Mouse (Mus musculus) neutrophil, adult 5-6 weeks (primary cell): ENCODE data around the gene Itgb1. TPM values are rescaled to one million over a fixed set of nuclear protein-coding genes. Genes with fewer than 3 reads are reported as not detected.

Experiments
- ATAC-seq: fragments of 151-379, 151-347 bp; 2 replicates; pipeline ENCODE4 v1.8.0; 2017; ENCODE audit warnings: mild to moderate bottlenecking, moderate TSS enrichment; ENCODE audit not compliant: insufficient number of reproducible peaks, poor library complexity, low FRiP score, severe bottlenecking; ENCODE audit errors: extremely low read depth
- total RNA-seq: library from RNA; stranded (forward); fragments of 200-1000 nt; gene quantifications from 2 replicates; pipeline ENCODE4 v1.2.3, GENCODE M21; 2017

Gene Itgb1
- 67.6 and 73.8 TPM in 2 replicates for total RNA-seq

DNA sequence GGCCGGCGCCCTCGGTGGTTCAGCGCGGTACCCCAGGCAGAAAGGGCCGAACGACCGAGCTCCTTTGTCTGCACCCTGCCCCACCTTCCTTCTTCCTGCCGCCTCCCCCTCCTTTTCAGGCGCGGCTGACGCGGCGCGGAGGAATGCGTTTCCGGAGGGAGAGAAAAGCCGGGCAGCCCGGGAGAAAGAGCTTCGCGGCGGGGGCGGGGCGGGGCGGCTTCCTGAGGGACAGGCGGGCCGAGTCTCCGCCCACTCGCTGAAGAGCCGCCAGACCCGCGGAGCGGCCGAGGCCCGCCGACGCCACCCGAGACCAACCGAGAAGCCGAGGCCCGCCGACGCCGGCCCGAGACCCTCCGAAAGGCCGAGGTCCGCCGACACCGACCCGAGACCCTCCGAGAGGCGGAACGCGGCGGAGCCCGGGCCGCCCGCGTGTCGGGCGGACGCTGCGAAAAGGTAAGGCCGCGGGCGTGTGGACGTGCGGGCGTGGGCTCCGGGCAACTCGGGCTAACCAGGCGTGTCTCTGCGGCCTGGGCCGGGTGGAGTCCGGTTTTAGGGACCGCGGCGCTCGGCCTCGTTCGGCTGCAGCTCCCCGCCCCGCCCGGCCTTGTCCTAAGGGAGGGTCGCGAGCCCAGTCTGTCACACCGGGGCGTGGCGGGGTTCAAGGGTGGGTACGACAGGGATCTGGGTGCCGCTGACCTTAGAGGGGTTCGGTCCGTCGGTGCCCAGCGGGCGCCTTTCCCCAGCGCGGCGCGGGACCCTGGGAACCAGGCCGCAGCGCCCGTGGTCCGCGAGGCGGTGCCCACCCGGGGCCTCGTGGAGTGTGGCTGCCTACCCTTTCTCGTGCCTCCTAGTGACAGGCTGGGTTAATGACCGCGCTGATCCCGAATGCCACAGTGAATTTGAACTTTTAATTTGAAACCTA lies at the start of gene Itgb1:
TSS of gene Itgb1 (plus strand) at position 148 of the 922 bp plus-strand sequence.
- ATAC-seq, result peak; percentile 57

DNA sequence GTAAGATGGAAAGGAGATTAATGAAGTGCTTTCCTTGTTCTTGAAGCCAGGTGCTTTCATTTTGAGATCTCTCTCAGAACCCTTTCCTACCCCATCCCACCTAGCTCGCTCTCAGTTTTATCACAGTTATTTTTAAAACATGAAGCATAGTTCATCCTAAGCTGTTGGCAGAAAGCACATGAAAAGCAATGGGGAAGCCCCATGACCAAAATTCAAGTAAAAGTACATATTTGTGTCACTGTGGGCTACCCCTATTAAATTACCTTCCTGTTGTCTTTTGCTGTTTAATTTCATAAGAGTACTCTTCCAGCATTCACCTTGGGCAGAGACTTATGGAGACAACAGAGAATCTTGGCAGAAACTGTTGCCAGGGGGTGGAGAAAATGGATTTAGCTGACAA lies 42.4 kb upstream of the Itgb1 start:
- ATAC-seq, result no peak

DNA sequence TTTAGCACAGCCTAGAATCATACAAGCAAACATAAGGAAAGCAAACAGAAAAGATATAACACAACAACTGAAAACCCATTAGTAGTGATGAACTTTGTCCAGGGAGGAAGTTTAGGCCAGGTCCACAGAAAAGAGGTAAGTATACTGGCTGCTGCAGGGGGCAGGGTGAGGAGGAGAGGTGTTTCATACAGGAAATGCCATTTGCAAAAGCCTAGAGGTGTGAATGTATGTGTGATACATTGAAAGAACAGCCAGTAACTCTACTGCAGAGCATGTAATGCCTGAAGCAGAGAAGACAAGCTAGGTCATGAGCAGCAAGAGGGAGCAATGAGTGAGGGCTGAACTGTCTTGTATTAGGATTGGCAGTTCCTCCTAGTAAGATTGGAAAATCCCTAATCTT lies 40.0 kb upstream of the Itgb1 start:
- no peak for ATAC-seq

DNA sequence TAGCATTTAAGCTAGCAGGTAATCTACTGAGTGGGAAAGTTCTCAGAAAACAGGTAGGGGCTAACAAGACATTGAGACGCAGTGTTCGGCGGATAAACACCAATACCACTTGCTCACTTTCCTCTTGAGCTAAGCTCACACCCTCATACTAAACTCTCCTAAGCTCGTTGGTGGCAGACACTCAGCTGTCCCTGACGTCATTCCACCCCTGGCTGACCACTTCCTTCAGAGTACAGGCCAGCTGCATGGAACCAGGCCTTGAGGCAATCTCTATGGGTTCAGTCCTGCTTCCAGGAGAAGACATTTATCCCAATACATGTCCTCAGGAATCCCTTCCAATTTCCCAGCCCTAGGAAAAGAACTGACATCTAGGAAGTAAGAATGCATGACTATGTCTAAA lies 39.0 kb upstream of the Itgb1 start:
- no peak for ATAC-seq

DNA sequence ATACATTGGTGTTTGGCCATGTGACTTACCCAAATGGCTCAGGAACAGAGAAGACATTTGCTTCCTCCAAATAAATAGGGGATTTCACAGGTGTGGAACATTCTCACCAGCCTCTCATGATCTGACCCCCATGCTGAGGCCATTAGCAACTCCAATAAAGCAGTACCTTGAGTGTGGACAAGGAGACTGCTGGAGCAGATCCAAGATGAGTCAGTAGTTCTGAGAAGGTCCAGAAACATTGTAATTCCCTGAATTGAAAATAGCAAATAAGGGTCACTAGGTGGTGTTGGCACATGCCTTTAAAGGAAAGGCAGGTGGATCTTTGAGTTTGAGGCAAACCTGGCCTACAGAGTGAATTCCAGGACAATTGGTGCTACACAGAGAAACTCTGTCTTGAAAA lies 37.4 kb upstream of the Itgb1 start:
- ATAC-seq, result no peak

DNA sequence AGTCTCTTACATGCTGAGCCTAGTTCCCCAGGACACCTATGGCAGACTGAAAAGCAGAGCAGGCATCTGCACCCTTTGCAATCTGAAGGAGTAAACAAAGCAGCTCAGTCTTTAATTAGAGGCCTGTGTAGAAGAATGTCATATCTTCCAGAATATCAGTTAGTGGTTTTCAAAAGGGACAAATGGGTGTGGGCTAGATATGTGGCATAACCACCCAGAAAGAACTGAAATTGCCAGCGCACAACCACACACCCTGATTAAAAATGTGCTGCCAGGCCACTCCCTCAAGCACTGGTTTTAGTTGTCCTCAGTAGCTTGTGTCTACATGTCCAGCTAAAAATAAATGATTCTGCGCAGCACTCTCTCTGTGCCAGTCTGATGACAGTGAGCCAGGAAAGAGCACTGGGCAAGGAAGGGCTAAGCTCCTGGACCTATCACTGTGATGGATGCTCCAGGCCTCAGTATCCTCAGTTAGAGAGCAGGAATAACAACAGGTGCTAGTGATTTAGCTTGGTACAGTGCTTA lies 35.1 kb upstream of the Itgb1 start:
- ATAC-seq, result no peak

DNA sequence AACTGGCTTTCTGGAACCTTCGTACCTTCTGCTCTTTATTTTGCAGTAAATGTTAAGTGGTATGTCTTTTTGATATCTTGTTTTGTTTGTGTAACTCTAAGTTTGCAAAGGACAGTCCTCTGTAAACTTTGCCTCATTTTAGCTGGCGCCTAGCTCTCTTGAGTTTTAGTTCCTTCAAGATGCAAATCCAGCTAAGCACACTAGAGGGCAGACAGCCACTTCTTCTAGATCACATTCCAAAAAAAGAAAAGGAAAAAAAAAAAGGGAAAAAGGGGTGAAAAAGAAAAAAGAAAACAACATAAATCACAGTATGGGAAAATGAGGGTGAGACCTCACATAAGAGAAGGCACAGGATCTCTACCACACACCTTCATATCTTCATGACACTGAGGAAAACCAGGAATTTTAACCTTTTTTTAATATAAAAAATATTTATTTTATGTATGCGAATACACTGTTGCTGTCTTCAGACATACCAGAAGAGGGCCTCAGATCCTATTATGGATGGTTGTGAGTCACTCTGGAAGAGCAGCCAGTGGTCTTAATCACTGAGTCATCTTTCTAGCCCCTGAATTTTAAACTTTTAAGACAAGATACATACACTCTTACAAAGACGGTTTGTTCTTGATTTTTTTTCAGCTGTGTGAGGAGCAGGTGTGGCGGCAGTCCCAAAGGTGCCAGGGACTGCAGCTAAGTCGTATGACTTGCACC lies 32.9 kb upstream of the Itgb1 start:
- no peak for ATAC-seq

DNA sequence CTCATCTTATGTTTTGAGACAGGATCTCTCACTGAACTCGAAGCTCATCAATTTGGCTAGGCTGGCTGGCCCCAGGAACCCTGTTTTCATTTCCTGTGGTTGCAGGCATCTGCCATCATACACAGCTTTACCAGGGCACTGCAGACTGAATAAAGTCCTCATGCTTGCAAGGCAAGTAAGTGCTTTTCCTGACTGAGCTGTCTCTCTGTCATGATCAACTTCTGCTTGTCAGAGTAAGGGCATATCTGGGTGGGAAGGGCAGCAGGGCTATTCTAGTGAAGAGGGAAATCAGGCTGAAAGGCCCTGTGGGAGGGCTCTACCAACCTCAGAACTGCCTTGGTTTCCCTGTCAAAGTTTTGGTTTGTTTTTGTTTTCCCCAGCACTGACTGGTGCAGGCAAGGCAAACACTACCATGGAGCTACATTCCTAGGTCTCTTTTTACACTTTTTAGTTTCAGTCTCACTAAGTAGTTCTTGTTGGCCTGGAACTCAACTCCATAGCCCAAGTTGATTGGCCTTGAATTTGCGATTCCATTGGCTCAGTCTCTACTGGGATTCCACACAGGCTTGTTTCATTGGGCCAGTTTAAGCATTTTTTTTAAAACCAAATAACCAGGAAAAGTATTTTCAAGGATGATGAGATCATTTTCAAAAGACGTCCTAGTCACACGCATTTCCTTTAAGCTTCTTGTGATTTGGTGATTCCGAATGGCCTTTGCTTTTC lies 31.7 kb upstream of the Itgb1 start:
- ATAC-seq, result no peak

DNA sequence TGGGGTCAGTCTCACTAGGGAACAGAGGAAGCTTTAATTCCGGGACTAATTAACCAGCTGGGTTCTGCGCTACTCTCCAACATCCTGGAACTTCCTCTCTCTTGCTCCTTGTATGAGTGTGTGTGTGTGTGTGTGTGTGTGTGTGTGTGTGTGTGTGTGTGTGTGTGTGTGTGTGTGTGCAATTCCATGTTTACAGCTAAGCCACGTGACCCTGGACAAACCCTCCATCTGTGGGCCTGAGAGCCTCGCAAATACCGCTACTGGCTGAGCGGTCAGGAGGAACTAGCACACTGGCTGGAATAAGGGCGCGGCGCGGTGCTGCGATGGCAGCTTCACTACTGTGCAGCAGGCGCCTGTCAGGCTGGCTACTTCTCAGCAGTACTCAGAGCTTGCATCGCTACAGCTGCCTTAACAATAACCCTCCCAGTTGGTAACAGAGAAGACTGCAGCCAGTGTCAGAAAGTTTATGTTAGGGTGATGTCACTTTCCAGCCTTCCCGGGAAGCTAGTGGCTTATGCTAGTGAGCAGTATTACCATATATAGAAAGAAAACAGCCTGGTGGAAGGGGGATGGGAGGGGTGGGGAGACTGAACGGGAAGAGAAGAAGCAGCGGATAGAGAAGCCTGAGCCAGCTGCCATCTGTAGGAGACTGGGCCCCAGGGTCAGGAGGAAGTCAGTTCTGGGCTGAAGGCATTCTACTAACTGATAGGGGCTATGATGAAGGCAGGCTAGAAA lies 30.9 kb upstream of the Itgb1 start:
- peak; percentile 63 for ATAC-seq

DNA sequence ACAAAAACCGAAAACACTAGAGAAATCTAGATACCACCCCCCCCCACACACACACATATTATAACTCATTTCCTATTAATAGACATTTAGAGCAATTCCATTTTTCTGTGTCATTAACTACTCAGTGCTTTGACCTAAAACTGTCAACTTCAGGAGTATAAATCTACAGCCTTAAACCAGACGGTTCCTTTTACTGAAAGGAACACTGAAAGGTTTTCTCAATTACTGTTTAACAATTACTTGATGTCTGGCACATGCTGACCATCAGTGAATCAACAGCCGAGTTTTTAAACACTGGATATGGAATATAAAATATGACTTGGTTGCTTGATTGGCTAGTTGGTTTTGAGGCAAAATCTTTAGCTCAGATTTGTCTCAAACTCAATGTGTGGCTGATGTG lies 23.3 kb upstream of the Itgb1 start:
- no peak for ATAC-seq

DNA sequence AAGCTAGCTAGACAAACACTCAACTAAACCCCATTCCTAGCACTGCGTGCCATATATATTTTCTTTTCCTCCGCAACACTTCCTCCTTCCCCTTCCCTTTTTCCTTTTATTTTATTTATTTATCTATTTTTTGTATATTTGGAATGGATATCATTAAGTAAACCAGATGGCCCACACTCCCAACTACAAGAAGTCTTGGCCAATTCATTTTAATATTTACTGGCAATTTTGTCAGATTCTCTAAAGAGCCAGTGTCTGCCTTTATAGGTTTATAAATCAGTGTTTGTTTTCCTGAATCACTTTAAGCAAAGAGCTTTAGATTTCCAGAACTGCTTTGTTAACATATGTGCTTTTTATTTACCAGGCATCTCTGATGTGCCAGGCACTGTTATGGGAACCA lies 22.8 kb upstream of the Itgb1 start:
- ATAC-seq, result no peak

DNA sequence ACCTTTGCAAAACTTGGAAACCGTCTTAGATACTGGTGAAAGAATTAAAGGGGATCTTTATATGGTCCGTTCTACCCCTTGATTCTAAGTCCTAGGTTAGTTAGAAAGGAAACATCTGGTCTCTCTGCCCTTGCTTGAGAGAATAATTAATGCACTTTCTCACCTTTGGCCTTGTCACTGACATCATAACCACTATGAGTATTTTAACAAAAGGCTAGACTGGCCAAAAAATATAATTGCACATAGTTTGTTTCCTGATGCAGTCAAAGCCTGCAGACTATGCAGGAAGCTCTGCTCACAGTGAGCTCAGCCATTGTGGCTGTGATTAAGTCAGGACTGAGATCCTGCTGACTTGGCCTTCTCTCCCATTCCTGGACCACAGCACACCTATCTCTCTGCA lies 22.3 kb upstream of the Itgb1 start:
- no peak for ATAC-seq

DNA sequence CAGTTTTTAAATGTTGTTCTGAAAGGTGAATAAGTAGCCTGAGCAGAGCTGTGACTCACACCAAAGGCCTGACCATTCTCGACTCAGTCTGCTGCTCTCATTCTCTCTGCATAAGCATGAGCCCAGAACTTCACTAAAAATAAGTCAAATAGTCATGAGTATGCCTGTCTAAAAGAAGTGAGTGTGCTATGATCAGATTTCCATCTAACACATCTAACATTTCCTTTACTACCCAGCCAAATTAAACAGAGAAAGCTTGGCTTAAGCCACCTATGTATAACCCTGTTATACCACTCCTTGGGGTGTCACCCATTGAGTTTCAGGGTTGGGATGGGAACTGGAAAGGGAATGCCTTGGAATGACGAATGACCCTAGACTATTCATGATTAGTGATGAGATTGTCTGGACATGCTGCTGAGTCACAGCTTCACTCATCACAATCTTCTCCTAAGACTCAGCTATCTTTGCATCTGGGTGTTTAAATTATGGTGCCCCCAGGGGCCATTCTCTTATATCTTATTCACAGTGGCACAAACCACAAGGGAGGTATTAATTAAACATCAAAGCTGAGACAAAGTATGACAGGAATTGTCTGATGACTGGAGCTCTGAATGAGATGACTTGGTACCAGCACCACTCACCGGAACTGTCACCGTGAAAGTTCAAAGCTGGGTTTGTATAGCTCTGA lies 18.7 kb upstream of the Itgb1 start:
- ATAC-seq, result no peak

DNA sequence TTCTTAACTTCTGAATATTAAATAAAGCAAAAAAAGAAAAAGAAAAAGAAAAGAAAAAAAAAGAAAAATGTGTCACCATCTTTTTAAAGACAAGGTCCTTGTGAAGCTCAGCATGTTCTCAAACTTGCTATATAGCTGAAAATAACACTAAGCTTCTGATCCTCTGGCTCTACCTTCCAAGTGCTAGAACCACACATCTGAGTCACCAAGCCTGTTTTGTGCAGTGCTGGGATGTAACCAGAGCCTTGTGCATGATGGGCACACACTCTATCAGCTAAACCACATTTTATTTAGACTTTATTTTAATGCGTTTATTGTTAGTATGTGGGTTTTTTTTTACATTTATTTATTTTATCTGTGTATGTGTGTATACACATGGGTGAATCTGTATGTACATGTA lies 13.6 kb upstream of the Itgb1 start:
- no peak for ATAC-seq

DNA sequence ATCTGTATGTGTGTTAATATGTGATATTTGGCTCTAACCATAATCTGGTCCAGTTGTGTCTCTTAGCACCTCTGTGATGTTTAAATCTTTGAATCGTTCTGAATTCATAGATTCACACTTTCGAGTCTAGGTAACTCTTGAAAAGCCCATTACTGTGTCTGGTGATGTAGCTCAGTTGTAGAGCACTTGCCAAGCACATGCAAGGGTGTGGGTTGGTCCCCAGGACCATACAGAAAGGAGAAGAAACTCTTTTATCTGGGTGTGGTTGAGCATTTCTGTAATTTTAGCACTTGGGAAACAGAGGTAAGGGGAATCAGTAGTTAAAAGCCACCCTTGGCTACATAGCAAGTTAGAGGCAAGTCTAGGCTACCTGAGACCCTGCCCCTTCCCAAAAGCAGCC lies 13.0 kb upstream of the Itgb1 start:
- ATAC-seq, result no peak

DNA sequence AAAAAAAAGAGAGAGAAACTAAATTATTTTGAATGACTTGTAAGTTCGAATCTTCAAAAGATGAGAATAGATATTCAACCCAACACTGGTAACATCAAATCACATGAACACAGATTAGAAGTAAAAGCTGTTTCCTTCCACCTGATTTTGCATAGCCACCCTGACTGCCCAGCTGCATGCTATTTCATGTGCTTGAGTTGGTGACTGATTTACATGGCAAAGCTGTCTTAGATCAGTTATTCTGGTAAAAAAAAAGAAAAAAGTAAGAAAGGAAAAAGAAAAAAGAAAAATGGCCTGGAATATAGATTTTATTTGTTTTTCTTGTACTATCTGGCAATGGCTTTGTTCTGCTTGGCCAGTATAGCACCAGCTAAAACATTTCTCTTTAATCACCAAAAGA lies 12.5 kb upstream of the Itgb1 start:
- ATAC-seq, result no peak

DNA sequence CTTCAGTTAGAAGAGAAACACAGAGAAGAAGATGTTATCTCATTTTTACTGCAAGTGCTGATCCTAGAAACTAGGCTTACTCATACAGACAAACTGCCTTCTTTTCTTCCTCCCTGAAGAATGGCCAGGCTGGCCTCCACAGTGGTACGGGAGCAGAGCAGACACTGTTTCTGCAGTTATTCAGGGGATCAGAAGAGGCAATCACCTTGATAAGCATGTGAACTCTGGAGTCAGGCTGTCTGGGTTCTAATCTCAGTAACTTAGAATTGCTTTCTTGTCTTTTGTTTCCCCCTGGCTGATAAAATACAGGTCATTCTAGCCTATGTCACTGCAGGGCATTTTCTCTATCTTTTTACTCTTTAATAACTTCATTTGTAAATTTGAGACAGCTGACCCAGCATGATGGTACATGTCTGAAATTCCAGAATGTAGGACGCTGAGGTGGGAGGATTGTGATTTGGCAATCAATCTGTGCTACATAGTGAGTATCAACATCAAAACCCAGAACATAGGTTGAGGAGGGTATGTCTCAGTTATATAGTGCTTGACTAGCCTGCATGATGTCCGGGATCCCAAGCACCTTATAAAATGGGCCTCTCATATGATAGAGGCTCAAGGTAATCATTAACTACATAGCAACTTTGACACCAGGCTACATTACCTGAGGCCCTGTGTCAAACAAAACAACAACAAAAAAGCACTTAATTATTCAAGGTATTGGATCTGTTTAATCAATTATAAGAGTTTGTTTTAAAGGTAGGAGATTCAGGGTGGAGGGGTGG lies 9.4 kb upstream of the Itgb1 start:
- ATAC-seq, result no peak

DNA sequence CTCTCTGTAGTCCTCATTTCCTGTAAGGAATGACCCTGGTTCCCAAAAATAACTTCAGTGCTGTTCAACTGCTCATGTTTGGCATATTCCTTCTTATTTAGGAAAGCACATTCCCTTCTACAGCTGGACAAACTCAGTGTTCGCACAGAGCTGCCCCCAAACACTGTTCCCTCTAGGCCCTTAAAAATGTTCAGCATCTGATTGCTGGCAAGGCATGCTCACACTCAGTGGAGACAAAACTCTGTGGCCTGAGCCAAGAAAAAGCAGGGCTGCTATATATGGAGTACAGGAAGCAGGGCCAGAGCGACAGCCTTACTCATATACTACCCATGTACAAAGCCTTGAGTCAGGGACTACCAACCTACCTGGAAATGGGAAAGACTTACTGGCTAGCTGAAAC lies 5.5 kb upstream of the Itgb1 start:
- no peak for ATAC-seq
